Mouse (Mus musculus): Measurements from ENCODE around the gene Dsn1.

The Dsn1 gene

DNA sequence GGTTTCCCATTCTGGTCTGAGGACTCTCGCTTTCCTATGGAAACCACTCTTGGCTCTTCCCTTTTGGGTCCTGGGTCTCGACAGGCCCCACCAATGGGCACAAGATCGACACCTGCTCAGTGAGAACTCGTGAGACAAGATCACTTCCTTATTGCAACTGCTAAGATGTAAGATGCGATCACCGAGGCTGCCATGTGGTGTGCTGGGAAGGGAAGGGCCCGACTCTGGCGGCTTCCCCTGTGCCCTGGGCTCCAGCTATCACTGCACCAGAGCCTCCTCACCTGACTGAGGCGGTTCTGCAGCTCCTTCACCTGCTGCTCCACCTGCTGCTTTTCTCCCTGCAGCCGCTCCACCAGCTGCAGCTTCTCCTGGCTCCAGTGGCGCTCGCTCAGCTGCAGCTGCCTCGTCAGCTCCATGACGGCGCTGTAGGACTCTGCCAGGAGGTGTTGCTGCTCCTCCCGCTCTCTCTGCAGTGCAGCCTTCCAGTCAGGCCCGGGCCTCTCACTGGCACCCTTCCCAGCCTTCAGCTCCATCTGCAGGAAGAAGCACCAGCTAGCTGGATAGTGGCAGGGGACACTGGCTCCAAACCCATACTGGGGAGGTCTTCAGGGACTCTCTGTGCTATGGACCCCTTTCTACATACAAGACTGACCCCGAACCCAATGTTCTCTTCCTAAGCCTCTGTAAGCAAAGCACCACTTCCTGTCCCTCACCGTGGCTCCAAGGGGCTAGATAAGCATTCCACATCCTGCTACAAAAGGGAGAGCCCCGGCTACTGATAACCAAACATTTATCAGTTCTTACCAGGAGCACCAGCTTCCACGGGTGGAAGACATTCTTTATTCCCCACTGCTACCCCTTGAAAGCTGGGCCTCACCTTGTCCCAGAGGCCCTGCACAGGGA, 20.4 kb upstream of the Dsn1 start:
- peak; percentile 47 for DNase-seq (ENCODE audit: low read depth, low spot score)

DNA sequence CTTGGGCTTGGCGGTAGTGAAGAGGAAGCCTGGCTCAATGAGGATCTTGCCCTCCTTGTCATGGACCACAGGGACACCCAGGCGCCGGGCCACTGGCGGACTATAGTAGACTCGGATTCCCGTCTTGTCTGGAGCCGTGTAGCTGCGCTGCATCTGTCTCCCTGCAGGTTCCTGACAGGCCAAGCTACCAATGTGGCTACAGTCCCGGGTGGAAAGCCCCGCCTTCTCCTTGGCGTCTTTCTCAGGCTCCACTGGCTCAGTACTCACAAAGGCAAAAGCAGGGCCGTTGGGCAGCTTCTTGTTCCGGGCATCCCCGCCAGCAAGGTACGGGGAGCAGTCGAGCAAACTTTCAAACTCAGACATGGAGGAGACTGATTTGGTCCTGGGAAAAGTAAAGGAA, 14.2 kb upstream of the Dsn1 start:
- DNase-seq (ENCODE audit: low read depth, low spot score): no peak

DNA sequence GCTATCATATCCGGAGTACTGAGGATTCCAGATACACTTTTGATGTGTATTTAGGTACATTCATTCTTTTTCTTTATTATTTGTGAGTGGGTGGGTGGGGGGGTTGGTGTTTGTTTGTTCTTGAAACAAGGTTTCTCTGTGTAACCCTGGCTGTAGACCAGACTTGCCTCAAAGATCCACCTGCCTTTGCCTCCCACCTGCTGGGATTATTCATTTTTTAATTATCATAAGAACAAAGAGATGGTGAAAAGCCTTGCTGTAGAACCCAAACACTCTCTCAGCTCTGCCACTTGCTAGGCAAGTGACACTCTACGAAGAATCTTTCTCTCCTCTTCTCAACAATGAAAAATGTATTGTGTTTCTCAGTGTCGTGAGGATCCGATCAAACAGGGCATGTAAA, 12.3 kb upstream of the Dsn1 start:
- DNase-seq (ENCODE audit: low read depth, low spot score): no peak

DNA sequence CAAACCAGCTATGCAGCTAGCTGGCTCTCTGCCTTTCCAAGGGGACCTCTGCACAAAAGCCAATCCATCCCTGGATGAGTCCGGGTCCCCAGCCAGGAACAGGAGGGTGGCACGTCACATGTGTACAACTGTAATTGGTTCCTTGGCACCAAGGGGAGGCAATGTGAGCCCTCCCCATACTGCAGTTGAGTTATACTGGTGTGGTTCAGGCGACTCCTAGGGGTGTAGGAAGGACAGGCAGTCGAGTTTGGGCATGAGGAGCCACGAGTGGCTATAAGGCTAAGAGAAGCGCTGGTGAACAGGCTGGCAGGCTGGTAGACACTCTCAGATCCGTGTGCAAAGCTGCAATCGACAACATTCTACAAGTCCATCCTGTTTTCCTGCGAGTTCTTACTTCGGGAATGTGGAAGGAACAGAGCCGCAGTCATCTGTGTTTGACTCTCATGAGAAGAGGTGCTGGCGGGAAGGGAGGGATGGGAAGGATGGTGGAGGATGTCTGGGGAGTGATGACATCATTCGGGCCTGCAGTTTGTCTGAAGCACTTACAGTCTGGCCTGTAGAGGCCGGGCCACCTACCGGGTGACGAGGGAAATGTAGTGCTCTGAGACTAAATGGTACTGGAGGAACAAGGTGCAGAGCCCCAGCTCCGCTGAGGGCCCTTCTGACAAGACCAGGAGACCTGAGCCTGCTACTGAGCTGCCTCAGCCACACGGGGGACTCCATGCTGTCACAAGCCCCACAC, 9.7 kb upstream of the Dsn1 start:
- no peak for DNase-seq (ENCODE audit: low read depth, low spot score)

DNA sequence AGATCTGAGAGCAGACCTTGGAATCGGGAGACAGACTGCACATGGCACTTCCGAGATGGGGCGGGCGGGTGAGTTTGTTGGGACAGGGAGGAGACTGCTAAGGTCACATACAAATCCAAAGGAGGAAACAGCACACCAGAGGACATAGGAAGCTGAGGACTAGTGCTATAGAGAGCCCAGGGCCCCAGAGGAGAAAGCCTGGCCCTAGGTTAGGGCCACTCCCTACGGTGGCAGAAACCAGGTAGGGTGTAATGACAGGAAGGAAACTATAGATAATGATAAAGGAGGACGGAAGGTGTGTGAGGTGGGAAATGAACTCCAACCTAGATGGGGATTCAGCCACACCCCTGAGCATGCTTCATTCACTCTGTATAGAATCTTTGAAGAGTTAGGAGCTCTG, 5.4 kb upstream of the Dsn1 start:
- DNase-seq (ENCODE audit: low read depth, low spot score): no peak

DNA sequence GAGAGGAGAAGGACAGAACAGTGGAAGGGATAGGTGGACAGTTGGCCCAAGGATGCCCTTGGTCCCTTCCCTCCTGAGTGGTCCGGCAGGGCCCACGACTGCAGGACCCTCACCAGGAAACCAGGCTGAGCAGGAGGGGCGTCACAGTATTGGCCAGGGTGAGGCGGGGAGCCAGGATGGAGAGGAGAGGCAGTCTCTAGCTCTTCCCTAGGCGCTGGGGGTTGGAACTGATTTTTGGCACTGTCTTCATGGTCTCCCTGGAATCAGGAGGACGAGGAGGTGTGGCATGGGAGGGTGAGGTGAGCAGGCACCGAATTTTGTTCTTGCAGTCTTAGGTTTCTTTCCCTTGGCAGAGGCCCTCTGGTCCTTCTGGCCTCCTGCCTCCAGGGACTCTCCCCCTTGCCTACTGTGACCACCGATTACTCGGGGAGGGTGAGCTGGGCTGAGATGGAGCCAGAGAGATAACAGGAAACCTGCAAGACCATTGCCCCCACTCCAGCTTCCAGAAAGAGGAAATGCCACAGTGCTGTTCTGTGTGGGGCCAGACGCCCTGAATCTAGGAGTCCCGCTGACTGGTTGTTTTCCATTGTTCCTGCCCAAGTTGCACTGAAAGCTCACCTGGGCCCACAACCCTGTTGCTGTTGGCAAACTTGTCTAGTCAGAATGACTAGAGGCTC, 3.8 kb upstream of the Dsn1 start:
- DNase-seq (ENCODE audit: low read depth, low spot score): no peak

DNA sequence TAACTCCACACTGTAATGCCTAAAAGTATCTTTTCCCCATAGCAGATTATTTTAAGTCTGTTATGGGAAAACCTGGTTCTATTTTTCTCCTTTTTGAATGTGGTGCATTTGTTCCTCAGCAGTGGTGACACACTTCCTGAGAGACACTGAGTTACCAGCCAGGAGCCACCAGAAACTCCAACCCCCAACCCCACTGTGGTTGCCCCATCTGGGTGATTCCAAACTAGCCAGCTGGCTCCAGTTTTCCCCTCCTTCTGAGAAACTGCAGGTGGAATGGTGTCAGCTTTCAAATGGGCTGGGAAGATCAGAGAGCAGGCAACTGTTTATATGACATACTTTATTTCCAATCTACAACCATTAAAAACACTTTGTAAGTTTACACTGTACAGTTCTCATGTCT, 3.2 kb upstream of the Dsn1 start:
- no peak for DNase-seq (ENCODE audit: low read depth, low spot score)

DNA sequence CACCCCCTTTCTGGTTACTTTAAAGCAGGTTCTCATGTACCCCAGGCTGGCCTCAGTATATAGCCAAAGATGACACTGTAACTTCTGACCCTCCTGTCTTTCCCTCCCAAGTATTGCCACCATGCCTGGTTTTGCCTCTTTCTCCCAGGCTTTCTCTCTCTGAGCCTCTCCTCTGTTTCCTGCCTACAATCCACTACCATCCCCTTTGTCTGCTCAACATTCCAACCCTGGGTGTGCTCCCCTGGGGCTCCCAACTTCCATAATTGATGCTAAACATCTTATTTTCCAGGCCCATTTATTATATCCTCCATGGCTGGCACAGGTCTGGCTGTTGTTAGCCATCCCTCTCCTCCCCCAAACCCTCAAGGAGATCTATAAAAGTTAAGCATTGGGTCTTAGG, 1.6 kb upstream of the Dsn1 start:
- DNase-seq (ENCODE audit: low read depth, low spot score): no peak

DNA sequence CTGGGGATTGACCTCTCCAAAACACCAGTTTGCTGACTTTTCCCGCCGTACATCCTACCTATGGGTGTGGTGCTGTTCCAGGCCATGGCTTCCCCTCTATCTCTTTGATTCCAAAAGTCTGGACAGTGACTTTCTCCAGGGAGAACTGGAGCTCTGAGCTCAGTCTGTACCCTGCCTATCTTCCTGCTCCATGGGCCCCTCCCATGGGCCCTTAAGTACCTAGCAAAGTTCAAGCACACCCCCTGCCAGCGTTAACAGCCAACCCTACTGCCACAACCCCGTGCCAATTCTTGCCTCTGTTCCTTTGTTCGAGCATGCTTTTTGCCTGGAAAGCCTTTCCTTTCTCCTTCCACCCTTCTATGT, 261 bp upstream of the Dsn1 start:
- DNase-seq (ENCODE audit: low read depth, low spot score): no peak

DNA sequence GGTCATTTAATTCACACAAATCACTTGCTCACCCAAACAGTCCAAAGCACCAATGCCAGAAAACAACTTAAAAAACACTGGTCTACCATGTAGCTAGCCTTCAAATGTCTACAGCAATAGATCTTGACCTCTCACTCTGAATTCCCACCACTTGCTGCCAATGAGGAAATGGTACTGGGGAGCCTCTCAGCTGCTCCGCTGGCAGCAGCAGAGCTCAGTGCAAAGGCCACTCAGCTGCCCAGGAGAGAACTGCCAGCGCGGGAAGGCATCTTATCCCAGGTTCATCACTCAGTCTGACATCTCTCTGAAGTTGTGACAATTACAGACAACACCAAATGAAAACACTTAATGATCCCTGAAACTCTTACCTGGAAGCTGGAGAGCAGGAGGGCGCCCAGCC, 4.6 kb downstream of the Dsn1 start:
- no peak for DNase-seq (ENCODE audit: low read depth, low spot score)

DNA sequence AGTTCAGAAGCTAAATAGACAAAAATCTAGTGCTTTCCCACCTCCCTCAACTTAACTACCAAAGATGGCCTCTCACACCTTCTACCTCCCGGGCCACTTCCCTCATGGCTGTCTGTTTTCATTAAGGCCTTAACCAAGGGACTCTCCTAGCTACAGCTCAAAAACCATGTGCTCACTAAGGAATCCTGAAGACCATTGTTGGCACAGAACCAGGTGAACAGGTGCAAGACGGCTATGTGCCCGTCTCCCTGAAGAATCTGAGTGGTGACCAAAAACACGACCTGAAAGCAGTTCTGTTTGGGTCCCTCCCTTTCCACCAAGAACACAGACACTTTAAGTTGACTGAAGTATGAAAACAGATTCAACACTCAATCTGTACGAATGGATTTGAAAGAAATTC, 8.7 kb downstream of the Dsn1 start:
- no peak for DNase-seq (ENCODE audit: low read depth, low spot score)

DNA sequence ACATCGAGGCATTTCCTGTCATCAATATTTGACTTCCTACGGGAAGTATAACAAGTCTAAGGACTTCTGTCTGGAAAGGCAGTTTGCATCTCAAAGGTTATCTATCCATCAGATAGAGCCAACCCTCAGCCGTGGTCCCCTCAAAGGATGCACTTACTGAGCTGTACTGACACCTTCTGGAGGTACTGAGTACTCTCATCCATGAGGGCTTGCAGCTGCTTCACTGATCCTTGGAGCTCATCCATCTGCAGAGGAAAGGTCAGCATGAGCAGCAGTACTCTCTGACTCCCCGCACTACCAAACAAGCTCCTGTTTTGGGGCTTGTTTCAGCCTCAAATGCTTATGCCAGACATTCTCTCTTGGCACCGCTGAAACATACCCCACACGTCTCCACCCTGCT, 10.4 kb downstream of the Dsn1 start:
- no peak for DNase-seq (ENCODE audit: low read depth, low spot score)

DNA sequence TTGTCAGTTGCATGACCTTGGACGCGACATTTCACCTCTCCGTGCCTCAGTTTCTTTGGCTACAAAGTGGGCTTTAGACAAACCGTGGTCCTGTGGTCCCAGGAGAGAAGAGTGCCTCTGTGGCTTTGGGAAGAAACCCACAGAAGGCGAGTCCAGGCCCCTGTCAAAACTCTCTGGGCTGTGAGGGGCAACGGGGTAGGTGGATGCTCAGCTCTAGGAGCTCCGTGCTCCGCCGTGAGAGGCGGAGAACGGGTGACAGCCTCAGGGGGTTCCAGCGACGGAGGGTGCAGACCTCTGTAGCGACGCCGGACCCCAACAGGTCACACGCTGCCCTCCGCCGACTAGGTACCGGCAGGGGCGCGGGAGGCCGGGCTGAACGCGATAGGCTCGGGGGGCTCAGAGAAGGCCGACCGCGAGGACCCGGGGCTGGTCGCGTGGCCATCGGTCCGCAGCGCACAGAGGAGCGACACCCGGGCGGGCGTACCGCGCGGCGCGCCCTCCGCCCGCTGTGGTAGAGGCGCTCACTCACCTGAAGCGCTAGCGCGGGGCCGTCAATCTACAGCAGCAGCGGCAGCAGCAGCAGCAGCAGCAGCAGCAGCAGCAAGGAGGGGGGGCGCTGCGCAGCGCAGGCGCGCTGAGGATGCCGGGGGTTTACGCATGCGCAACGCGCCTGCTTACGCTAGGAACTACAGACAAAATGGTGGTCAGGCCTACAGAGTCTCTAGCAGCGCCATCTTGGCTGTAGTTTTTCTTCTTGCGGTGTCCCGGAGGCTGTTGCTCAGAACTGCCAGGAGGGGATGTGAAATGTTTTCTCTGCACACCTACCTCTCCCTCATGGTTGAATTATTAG, 15.3 kb downstream of the Dsn1 start, which contains the start of gene Ndrg3:
Gene Ndrg3, minus strand, starts transcription at position 587 of the 850 bp plus-strand sequence.
- peak; percentile 95 for DNase-seq (ENCODE audit: low read depth, low spot score)

DNA sequence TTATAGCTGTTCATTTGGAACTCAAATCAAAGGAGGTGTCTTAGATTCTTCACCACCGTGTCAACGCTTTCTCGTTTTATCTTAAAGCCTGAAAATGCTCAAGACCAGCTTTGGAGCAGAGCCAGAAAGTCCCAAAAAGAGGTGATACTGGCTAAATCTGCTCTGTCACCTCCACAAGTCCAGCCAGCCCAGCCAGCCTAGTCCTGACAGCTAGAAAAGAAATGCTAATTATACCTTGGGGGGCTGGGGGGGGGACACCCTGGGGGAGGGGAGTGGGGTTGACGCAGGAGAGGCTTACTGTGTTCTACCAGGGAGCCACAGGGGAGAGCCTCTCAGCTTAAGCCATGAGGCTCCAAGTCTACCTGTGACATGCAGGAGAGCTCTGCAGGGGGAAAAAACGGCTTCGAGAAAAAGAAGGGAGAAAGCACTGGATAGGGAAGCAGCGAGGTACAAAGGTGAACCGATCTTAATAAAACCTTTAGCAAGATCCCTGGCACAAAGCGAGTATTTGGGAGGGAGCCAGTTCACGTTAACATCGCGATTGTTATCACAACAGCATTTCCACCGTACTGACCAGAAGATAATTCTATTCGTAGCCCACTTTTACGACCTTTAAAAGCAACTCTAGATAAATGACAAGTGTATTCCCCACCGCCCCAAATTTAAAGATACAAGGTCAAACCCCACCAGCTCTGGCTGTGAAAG, 16.1 kb downstream of the Dsn1 start:
- peak; percentile 36 for DNase-seq (ENCODE audit: low read depth, low spot score)

DNA sequence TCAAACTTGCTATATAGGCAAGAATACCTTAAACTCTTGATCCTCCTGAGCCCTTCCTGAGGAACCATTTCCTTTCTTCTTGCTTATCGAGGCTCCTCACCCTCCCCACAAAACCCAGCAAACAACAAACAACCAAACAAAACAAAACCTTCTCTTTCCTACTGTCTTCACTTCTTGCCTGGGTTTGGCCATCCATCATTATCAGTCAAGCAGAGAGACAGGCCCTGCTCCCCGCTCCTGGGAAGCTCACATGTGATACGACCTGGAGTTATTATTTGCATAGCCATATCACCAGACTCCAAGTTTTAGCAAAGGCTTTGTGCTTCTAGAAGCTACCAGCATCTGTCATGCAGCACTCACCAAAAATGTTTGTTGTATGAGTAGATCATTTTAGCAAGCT, 19.6 kb downstream of the Dsn1 start:
- no peak for DNase-seq (ENCODE audit: low read depth, low spot score)

DNA sequence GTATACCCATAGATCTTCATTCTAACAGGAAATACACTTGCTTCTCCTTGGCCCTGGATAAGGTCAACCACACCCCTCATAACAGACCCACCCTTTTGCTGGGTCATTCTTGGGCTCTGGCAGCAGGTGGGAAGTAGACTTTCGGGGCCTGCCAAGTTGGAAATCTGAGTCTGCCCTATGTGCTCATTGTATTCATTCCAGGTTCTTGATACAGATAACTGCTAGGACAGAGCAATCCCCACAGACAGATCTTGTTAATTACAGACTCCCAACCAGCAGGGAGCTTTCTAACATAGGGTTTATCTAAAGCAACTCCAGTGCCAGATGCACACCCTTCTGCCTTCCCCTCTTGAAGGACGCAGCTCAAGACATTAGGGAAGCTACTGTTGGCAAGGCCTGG, 24.1 kb downstream of the Dsn1 start:
- peak; percentile 68 for DNase-seq (ENCODE audit: low read depth, low spot score)

DNA sequence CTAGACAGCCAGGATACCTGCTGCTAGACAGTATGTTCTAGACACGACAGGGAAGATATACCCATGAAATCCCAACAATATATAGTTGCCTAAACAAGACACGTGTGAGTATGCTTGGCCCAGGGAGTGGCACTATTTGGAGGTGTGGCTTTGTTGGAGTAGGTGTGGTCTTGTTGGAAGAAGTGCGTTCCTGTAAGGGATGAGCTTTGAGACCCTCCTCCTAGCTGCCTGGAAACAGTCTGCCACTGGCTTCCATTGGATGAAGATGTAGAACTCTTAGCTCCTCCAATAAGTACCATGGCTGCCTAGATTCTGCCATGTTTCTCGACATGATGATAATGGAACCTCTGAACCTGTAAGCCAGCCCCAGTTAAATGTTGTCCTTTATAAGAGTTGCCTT, 25.7 kb downstream of the Dsn1 start:
- DNase-seq (ENCODE audit: low read depth, low spot score): no peak

DNA sequence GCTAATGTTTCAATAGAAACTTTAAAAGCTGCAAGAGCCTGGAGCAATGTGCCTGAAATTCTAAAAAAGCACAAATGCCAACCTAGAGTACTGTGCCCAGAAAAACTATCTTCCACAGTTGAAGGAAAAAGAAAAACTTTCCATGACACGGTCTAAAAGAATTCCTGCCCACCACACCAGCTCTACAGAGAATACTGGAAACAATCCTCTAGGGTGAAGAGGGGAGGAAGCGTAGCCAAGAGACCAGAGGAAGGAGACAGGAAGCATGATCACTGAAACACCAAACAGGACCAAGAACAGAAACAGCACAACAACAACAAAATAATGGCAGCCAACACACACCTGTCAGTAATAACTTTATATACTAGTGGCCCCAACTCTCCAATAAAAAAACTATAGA, 26.9 kb downstream of the Dsn1 start:
- DNase-seq (ENCODE audit: low read depth, low spot score): no peak

DNA sequence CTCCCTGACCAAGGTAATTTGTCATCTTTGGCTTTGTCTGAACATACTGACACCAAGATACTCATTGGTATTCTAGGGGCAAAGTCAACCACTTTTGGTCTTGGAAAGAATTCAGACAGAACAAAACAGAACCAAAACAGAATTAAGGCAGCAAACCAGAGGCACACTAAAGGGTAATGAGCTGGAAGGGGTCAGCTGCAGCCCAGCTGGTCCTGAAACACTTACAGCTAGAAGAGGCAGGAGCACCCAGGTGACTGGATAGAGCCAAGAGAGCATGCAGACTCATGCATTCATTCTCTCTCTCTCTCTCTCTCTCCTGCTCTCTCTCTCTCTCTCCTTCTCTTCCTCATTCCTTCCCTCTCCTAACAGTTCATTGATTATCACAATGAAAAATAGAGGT, 30.2 kb downstream of the Dsn1 start:
- no peak for DNase-seq (ENCODE audit: low read depth, low spot score)

DNA sequence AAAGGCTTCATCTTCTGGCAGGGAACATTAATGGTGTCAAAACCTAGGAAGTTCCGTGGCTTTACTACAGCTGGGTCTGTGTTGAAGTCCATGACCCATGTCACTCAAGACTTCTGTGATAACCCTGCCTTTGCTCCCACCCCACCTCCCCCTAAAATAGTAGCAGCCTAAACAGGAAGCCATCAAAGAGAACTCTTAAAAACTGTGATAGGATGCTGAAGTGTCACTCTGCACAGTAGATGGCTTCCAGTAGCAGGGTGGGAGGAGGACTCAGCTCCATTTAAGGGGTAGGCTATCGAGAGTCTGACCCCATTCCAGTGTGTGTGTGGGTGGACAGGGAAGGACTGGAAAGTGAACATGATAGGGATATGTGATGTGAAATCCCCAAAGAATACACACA, 32.0 kb downstream of the Dsn1 start:
- DNase-seq (ENCODE audit: low read depth, low spot score): no peak
